Mouse (Mus musculus) left cerebral cortex, adult 8-10 months (tissue): ENCODE data around the gene Coa5. TPM values are rescaled to one million over a fixed set of nuclear protein-coding genes. Genes with fewer than 3 reads are reported as not detected.

ENCODE experiments used
- DNase-seq, 2 experiments: peaks; one replicate each; pipeline ENCODE4 v3.0.0; 2022; ENCODE audit warnings: low spot score in 2 of 2
- total RNA-seq, 4 experiments: library from RNA; stranded (reverse); gene quantifications; 2 replicates each; pipeline ENCODE4 v1.2.4; 2022

The Coa5 gene
- total RNA-seq, 4 experiments from 2014 or later, result 63.5 to 76.8 (median 70.0) TPM

GRCm38 (mm10) chr1:37430297-37430840 lies 466 bp upstream of the Coa5 start:
- no peak for DNase-seq

- DNase-seq, result no peak
Measured at GRCm38 (mm10) chr1:37428911-37429310, 992 bp downstream of the Coa5 start.

GRCm38 (mm10) chr1:37427144-37427875 lies 2.6 kb downstream of the Coa5 start:
- no peak for DNase-seq

GRCm38 (mm10) chr1:37419420-37419819 lies 10.5 kb downstream of the Coa5 start:
- no peak for DNase-seq

DNA sequence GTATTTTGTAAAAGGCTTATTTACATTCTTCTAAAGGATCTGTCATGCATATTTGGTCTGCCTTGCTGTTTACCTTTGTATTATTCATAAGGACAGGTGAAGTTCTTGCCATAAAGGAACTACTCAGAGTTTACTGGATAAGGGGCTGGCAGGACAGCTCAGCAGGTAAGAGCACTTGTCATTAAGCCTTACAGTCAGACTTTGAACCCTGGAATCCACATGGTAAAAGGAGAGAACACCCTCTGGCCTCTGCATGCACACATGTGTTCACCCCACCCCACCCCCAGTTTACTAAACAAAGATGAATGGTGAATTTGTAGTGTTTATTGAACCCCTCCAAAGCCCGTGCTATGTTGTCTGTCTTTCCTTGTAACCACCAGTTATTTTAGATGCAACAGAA lies 14.5 kb downstream of the Coa5 start:
- DNase-seq, result no peak

GRCm38 (mm10) chr1:37409647-37410046 lies 20.3 kb downstream of the Coa5 start:
- DNase-seq, result no peak

- DNase-seq, result no peak
Measured at GRCm38 (mm10) chr1:37408678-37409077, 21.2 kb downstream of the Coa5 start.

DNA sequence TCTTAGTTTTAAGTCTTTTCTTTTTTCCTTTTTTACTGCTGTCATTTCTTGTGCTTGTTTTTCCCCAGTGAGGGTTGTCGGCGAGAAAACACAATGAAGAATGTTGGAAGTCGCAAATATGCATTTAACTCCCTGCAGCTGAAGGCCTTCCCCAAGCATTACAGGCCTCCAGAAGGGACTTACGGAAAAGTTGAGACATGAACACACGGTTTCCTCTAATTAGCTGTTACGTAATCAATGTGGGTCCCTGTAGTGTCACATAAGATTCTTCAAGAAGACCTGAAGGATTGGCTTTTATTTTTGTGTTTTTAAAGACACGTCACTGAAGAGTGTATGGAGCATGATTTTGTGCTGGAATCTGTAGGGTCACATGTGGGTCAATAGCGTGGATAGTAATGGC lies 21.8 kb downstream of the Coa5 start:
- no peak for DNase-seq

- no peak for DNase-seq
Measured at GRCm38 (mm10) chr1:37407228-37407627, 22.7 kb downstream of the Coa5 start.

GRCm38 (mm10) chr1:37405137-37405536 lies 24.8 kb downstream of the Coa5 start:
- no peak for DNase-seq

DNA sequence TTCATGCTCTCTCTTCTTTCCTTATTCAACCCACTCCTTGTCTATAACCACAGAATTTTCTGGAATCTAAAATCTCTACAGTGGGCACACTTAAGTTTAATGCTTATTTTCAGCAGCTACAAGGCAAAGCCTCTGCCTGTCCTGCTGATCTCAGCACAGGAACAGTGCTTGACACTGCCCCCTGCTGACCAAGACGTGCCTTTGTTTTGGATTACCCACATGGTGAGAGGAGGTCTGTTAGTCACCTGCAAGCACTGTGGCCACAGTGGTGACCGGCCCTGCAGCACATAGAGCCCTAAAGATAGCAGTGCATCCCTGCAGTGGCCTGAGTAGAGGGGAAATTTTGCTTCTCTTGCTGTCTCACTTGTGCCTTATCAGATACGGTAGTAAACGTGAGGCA lies 28.2 kb downstream of the Coa5 start:
- peak in 1 of 2 experiments; percentile 46 for DNase-seq

DNA sequence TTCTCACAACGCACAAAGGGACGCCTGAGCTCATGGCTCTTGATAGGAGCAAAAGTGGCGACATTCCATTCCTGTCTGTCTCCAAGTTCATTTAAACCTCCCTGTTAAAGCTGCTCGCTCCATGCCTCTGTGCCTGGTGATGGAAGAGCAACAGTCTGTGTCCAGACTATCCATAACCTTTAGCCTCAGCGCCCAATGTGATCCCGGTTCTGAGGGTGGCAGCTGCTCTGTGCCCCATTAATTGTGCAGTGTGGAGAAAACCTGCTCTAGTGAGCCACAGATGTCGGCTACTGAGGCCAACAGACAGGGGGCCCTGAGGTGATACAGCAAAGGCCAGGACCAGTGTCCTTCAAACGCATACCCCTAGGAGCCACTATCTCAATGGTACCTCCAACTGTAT lies 30.2 kb downstream of the Coa5 start:
- no peak for DNase-seq

DNA sequence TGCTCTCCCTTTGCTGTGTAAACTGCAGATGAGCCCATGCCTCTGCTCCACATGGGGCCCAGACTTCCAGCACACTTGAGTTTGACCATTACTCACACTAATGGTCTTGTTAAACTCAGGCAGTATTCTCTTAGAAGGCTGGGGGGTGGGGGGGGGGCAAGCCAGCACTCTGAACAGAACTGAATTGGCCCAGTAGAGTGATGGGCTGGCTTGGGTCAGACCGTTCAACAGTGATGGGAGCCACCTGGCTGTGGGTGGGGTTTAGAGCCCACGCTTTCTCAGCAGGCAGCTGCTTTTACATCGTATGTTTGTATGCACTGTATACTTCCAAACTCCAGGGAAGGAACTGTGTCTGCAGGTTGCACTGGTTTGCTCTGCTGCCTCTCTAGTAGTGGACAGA lies 30.9 kb downstream of the Coa5 start:
- no peak for DNase-seq

- no peak for DNase-seq
Measured at GRCm38 (mm10) chr1:37396481-37396880, 33.4 kb downstream of the Coa5 start.

DNA sequence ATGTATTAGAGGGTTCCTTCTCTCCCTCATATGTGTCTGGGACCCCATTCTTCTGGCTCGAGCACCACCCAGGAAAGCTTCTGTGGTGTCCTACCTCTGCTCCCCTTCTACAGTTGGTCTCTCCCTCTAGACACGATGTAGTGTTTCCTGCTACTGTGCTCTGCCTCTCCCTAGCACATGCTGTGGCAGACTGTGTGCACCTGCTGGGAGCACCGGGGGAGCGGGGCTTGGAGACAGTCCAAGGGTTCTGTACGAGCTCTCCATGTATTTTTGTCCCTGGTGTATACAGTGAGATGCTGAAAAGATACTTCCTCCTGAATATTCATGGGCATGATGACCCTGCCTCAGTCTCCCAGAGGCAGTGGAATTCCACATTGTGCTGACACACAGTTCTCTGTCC lies 36.7 kb downstream of the Coa5 start:
- DNase-seq, result peak in 1 of 2 experiments; percentile 63

DNA sequence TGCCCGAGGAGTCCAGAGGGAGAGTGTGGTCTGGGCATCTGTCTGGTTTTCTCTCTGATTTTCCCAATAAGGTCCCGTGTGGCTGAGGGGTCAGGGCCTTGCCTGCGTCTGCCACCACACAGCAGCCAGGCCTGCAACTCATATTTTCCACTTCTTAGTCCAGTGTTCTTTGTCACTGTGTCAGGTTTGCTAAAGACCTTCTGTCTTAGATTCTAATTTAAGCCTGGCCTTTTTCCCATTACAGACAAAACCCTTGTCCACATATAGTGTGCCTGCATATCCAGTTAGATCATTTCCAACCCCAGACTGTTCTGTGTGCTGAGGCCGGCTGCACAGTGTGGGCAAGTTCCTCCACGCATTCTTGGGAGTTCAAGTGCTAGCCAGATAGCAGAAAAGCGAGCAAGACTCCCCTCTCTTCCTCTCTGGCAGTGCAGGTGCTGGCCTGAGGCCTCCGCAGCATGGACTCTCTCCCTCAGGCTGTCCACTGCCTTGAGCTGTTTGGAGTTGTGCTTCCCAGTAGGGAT lies 43.4 kb downstream of the Coa5 start:
- DNase-seq, result peak in 1 of 2 experiments; percentile 8

DNA sequence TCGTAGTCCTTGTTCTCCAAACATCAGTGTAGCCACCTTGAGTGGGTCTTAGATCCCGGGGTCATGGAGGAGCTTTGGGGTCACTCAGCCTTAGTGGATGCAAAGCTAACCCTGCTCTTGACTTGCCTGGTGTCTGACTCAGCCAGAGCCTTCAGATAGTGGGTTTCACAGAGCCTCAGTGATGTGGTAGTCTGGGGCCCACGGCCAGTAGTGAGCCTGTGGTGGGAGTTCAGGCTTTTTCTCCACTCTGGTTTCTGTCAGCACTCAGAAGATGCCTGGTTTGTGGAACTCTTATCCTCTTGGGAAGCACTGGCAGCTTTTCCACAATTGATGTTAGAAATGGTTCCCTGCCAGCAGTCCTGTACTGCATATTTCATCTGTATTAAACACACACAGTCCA lies 45.6 kb downstream of the Coa5 start:
- DNase-seq, result peak in 1 of 2 experiments; percentile 5

DNA sequence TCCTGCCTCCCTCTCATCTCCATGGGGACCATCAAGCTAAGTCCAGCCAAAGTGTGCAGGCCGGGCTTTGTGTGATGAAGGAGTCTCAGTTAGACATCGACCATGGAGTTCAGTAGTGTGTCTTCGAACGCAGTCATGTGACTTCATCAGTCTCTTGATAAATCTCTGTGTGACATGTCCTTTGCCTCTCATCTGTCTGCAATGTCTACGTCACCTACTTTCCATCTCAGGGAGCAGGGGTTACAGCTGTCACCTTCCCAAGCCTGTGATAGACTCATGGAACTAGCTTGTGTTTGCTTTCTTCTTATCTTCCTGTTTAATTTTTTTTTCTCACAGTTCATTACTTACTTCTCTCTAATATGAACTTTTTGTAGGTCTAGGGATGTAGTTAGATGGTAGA lies 49.0 kb downstream of the Coa5 start:
- no peak for DNase-seq

DNA sequence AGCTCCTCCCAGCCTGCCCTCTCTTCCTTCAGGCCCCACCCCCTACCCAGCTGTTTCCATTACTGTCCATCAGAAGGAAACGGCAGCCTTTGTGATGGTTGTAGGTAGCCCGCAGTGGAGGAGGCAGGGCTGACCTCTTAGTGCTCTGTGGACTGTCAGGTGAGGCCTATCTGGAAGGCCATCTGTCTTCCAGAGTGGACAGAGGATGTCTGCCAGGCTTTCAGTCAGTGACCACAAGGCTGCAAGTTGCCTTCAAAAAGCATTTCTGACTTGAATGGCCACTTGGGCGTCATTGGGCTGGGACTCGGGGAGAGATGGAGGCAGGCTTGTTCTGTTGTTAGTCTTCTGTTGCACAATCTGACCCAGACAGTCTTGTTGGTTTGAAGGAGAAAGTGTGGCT lies 50.4 kb downstream of the Coa5 start:
- DNase-seq, result no peak

DNA sequence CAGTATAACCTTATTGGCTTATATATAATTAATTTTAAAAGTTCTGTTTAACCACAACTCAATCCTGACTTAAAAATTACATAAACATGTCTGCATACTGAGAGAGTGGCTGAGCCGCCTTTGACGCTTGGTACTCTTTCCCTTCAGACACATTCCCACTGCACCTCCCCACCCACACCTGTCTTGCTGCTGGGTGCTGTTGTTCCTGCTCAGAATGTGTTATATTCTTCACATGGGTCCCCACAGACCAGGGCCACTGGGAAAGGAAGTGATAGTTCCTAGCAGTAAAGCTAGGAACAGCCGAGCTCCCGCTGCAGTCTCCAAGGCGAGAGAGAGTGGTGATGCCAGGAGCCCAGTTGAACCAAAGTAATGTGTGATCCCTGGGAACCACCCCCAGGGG lies 51.8 kb downstream of the Coa5 start:
- DNase-seq, result no peak

DNA sequence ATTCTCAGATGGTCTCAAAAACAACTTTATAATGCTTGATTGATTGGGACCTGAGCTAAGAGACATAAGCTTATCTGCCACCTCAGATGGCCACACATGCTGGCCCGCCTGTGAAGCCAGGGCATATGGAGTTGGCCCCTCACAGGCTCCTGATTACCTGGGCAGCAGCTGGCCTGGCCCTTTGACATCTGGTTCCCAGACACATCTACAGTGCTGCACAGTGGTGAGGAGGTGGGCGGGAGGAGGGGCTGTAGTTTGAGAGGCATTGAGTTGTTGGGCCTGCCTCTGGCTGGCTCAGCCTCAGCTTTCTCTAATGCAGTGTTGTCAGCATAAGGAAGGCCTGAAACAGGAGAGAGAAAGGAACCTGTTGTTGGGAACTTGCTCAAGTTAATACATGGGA lies 53.2 kb downstream of the Coa5 start:
- DNase-seq, result no peak

- DNase-seq, result no peak
Measured at GRCm38 (mm10) chr1:37376177-37376576, 53.7 kb downstream of the Coa5 start.

GRCm38 (mm10) chr1:37368768-37369385 lies 61.0 kb downstream of the Coa5 start:
- peak in 1 of 2 experiments; percentile 65 for DNase-seq
